Mouse (Mus musculus) hindbrain, embryonic 10.5 days (tissue): ENCODE results near the gene Fezf1. TPM values are rescaled to one million over a fixed set of nuclear protein-coding genes. Genes with fewer than 3 reads are reported as not detected.

ENCODE experiments used
- DNase-seq: peaks from one replicate; pipeline ENCODE4 v3.0.0-alpha.2; 2017; ENCODE audit warnings: low spot score
- H3K27ac ChIP-seq: fragments of 300-500 bp; sonication (generic); 2 replicates; pipeline ENCODE4 v1.5.1; 2016; ENCODE audit warnings: mild to moderate bottlenecking, moderate library complexity
- H3K27me3 ChIP-seq: fragments of 300-500 bp; sonication (generic); 2 replicates; pipeline ENCODE4 v1.6.1; 2016; ENCODE audit warnings: mild to moderate bottlenecking; ENCODE audit not compliant: poor library complexity, insufficient read depth, severe bottlenecking
- H3K36me3 ChIP-seq: fragments of 300-500 bp; sonication (generic); 2 replicates; pipeline ENCODE4 v1.6.1; 2016; ENCODE audit warnings: mild to moderate bottlenecking, moderate library complexity
- H3K4me1 ChIP-seq: fragments of 300-500 bp; sonication (generic); replicated peaks from 2 replicates; pipeline ENCODE4 v1.6.1; 2016; ENCODE audit warnings: mild to moderate bottlenecking
- H3K4me3 ChIP-seq: fragments of 300-500 bp; sonication (generic); 2 replicates; pipeline ENCODE4 v1.5.1; 2016; ENCODE audit warnings: mild to moderate bottlenecking, moderate library complexity
- H3K9me3 ChIP-seq: fragments of 300-500 bp; sonication (generic); 2 replicates; pipeline ENCODE4 v1.6.1; 2016; ENCODE audit warnings: mild to moderate bottlenecking, moderate library complexity
- WGBS: fragments of 180-500 bp; shearing (Covaris S2); methylation state at CpG from one replicate; pipeline ENCODE4 v1.1.7; 2016; 5-methylcytosine and 5-hydroxymethylcytosine counted together
- polyA plus RNA-seq: library from polyadenylated mRNA; unstranded; fragments of >200 nt; fragmentation: Nextera tagmentation; extraction: Ambion mirVana; gene quantifications from 2 replicates; pipeline ENCODE4 v1.2.1, GENCODE M21; 2016

Fezf1 gene
- 0.33 and 1.4 TPM in 2 replicates for polyA plus RNA-seq

DNA sequence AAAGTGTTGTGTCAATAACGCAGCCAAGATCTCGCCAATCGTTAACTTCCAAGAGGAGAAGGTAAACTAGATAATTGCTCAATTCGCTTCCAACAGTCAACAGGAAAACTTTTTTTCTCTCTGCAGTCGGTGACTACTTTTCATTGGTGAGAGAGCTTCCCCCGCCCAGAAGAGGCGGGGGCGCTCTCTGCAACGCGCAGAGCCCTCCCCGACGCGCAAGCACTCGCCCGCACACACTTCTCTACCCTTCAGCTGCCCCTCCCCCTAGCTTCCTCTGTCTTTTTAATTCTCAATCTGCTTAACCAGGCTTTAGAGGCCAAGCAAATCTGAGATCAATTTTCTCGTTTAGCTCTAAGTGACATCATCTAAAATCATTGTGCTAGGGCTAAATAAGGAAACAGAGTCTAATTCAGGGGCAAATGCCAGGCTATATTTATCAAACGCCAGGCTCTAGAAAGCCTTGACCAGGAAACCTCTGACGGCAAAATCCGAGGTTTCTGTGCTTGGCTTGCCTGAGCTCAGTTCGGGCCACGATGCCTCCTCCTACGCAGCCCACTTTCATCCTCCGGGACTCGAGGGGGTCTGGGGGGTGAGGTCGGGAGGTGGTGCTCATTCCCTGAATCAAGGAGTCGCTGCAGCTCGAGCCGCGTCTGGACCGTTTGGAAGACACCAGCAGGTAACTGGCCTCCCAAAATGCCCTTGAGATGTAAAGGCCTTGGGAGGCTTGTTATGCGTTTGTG is at the start of gene Fezf1:
Fezf1 (minus strand) TSS at position 50 of the 740 bp plus-strand sequence.
- Histone ChIP-seq H3K27me3 (peaks cover 99% of the 10 kb centered on the region), H3K9me3 (no peaks in the 10 kb centered on the region), H3K4me1 (peaks cover 37% of the 10 kb centered on the region), H3K27ac (peak within 1 kb of the TSS; percentile 67; the same call in 1 of the 2 replicates), H3K36me3 (no peaks in the 10 kb centered on the region), H3K4me3 (peak within 1 kb of the TSS; percentile 56)
- peak; percentile 58 for DNase-seq
- under 1% methylated on average over 31 of the region's 31 CpGs for WGBS

DNA sequence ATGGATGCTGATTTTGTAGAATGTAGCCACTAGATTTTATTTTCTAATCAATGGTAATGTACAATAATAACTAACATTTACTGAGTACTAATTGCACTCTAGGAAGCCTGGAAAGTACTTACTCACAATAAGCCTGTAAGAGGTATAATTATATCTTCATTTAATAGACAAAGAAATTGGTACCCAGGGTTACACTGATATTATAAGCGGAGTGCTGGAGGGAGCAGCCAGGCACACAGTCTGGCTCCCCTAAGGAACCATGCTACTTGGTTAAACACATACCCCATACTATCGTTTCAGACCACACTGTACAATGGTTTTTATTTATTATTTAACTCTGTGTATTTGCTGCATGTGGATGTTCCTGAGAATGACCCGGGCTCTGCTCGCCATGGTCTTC is 46.5 kb upstream of the Fezf1 start:
- Histone ChIP-seq H3K4me3 (no peak overlapping the region), H3K9me3 (no peaks in the 10 kb centered on the region), H3K36me3 (no peaks in the 10 kb centered on the region), H3K27me3 (no peaks in the 10 kb centered on the region), H3K27ac (no peak overlapping the region), H3K4me1 (no peaks in the 10 kb centered on the region)
- no peak for DNase-seq
- WGBS: 92% methylated on average over 4 of the region's 4 CpGs

DNA sequence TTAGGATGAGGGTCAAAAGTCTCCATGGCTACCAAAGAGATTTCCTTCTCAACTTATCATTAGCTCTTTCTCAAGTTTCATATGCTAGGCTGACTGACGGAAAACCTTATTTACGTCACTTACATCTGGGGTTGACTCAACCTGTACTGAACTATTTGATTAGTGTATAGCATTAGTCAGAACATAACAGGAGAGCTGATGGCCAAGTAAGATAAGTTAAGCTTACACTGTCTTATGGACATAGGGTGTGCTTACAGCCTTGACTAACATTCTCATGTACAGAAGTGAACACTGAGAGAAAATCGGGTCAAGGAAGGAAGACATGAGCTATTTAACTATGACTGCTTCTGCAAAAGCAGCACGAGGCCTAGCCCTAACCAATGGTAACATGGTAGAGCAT is 40.6 kb upstream of the Fezf1 start:
- Histone ChIP-seq H3K4me3 (no peak overlapping the region), H3K36me3 (no peaks in the 10 kb centered on the region), H3K4me1 (no peaks in the 10 kb centered on the region), H3K9me3 (no peaks in the 10 kb centered on the region), H3K27ac (no peak overlapping the region), H3K27me3 (peaks cover 5% of the 10 kb centered on the region; the same call in 1 of the 2 replicates)
- no peak for DNase-seq
- WGBS: 89% methylated on average over 4 of the region's 4 CpGs

DNA sequence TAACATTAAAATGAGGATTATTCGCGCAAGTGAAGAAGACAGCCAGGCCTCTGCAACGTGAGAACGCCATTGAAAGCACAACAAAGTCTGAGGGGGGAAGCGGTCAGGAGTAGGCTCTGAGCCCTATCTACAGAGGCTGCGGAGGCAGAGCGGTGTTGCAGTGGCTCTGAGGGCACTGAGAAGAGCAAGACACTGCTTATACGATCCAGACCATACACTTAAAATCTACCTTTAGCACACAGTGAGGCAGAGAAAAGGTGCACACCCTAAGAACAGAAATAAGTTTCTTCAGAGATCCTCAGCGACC is 33.3 kb upstream of the Fezf1 start:
- no peak overlapping the region for H3K4me3 ChIP-seq
- no peak for DNase-seq
- no peaks in the 10 kb centered on the region for H3K36me3 ChIP-seq
- H3K9me3 ChIP-seq: peaks cover 3% of the 10 kb centered on the region; the same call in 1 of the 2 replicates
- H3K27ac ChIP-seq: no peak overlapping the region
- peaks cover 64% of the 10 kb centered on the region for H3K27me3 ChIP-seq
- H3K4me1 ChIP-seq: 0 out of 2 replicates have a peak, but pooled peaks cover 4% of the 10 kb centered on the region
- WGBS: 48% methylated on average over 9 of the region's 9 CpGs

DNA sequence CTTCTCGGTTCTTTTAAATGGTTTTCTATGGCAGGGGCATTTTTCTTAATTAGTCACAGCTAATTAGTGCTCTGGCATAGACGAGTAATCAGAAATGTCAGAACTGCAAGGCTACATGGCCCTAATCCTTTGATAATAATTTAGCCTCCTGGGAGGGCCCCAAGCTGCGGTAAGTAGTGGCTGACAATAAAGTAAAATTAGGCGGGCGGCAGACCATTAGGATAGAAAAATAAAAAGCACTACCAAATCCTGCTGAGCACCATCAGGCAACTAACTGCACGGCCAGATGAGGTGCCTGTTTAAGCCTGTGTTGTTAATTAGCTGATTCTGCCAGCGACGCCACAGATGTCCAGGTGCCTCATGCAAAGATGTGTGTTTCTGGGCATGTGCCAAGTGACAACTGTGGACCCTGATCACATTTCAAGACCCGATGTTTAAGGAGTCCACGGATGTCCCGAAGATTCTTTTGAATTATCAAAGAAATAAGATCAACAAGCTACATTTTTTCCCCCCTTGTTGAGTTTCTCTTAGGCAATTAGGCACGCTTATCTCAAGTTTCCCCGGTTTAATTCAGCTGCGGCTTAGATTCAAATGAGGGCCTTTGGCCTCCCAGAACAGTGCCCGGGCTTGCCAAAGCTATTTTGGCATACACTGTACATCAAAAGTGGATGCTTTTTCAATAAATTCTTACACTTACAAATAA is 32.8 kb upstream of the Fezf1 start:
- Histone ChIP-seq H3K36me3 (no peaks in the 10 kb centered on the region), H3K4me1 (0 out of 2 replicates have a peak, but pooled peaks cover 4% of the 10 kb centered on the region), H3K27me3 (peaks cover 69% of the 10 kb centered on the region), H3K4me3 (no peak overlapping the region), H3K27ac (no peak overlapping the region), H3K9me3 (peaks cover 3% of the 10 kb centered on the region; the same call in 1 of the 2 replicates)
- peak; percentile 6 for DNase-seq
- 34% methylated on average over 15 of the region's 15 CpGs for WGBS

DNA sequence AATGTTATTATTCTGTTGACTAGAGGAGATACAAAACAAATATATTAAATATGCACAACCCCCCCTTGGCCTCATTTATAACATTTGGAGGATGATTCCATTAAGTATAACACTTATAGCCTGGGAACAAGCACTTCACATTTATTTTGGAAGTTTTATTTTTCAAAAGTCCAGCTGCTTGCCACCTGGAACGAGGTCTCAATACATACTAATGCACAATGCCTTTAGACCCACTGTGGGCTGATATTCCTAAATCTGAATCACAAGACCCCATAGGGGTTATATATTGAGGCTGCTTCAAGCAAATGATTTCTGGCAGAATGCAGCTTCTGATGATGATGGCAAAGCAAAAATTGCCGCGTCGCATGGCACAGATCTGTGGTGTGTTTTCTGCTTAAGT is 25.3 kb upstream of the Fezf1 start:
- 48% methylated on average over 4 of the region's 4 CpGs for WGBS
- Histone ChIP-seq H3K4me3 (peak overlapping the region; percentile 24; the same call in 1 of the 2 replicates), H3K36me3 (no peaks in the 10 kb centered on the region), H3K9me3 (no peaks in the 10 kb centered on the region), H3K27ac (peak overlapping the region; percentile 56; the same call in 1 of the 2 replicates), H3K27me3 (peaks cover 87% of the 10 kb centered on the region), H3K4me1 (peaks cover 25% of the 10 kb centered on the region)
- DNase-seq: no peak

DNA sequence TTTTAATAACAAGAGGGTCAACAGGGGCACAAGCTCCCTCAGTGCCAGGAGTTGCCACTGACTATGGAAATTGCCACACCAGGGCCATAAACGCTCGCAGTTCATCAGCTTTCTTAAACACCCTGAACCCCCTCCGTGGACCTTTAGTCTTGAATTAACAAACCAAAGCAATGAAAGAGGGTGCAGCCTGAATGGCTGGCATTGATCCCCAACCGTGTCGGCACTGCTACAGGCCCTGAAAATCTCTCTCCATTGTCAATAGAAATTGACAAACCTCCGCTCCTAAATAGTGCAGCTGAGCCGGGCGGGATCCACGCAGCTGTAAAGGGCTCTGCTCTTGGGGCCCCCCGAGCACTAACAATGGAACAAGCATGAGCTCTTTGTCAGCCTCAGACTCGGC is 24.8 kb upstream of the Fezf1 start:
- peaks cover 25% of the 10 kb centered on the region for H3K4me1 ChIP-seq
- peak overlapping the region; percentile 24 for H3K4me3 ChIP-seq
- DNase-seq: peak; percentile 77
- H3K9me3 ChIP-seq: no peaks in the 10 kb centered on the region
- H3K36me3 ChIP-seq: no peaks in the 10 kb centered on the region
- H3K27me3 ChIP-seq: peaks cover 87% of the 10 kb centered on the region
- H3K27ac ChIP-seq: peak overlapping the region; percentile 56; the same call in 1 of the 2 replicates
- 4% methylated on average over 11 of the region's 11 CpGs for WGBS

DNA sequence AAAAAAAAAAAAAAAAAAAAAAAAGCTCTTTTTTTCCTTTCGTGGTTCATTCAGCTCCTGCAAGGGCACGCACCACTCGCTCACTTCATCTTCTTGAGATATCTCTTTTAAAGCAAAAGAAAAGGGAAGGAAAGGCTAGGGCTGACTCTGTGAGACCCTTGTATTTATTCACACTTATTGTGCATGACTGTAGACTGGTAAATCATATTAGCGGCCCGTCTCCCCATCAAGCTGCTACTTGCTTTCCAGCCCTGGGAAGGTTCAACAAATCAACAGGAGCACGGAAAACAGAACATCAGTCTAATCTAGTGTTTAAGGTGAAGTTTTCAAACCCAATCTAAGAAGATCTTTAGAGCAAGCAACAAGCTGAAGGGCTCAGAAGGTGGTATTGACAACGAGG is 24.4 kb upstream of the Fezf1 start:
- H3K36me3 ChIP-seq: no peaks in the 10 kb centered on the region
- no peak for DNase-seq
- H3K9me3 ChIP-seq: no peaks in the 10 kb centered on the region
- 7% methylated on average over 7 of the region's 7 CpGs for WGBS
- peaks cover 25% of the 10 kb centered on the region for H3K4me1 ChIP-seq
- peak overlapping the region; percentile 24 for H3K4me3 ChIP-seq
- H3K27ac ChIP-seq: peak overlapping the region; percentile 56; the same call in 1 of the 2 replicates
- peaks cover 87% of the 10 kb centered on the region for H3K27me3 ChIP-seq

DNA sequence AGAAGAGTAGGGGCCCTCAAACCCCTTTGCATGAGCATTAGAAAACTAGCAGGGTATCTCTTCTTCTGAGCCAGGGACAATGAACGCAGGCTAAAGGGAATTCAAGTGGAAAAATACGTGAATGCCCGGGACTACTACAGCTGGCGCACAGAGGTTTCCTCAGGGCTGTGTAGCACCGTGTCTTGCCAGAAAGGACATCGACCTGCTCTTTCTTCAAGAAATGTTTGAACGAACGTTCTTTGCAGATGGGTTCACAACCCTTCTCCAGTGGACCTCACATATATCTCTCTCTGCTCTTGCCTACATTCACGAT is 12.5 kb upstream of the Fezf1 start:
- Histone ChIP-seq H3K4me1 (peaks cover 10% of the 10 kb centered on the region), H3K36me3 (no peaks in the 10 kb centered on the region), H3K27me3 (peaks cover 100% of the 10 kb centered on the region), H3K27ac (no peak overlapping the region), H3K4me3 (peak overlapping the region; percentile 32), H3K9me3 (no peaks in the 10 kb centered on the region)
- no peak for DNase-seq
- under 1% methylated on average over 9 of the region's 9 CpGs for WGBS

DNA sequence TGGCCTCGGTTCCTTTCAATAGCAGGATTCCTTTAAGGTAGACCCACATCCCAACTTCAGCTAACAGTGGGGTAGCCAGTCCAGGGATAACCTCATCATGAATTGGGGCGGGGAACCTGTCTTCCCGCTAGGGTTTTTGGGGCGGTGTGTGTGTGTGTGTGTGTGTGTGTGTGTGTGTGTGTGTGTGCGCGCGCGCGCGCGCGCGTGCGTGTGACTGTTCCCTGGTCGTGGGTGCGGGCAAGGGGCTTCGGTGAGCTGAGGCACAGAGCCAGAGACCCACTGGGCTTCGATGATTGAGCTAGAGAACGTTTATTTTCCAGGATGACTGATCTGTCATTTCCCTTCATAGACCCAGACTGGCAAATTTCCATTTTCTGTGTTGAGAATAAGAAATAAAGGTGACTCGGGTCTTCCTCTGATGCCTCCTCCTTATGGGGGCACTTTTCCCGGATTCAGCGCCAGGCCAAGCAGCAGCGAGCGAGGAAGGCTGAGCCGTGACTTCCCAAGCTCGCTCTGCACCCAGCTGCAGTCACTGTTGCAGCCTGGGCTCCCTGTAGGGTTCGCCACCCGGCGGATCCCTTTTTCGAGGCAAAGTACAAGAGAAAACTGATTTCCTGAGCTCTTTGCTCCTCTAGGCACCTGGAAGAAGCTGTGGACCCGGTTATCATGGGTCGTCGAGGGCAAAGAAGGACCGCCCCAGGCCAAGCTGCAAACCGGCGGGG is 12.0 kb upstream of the Fezf1 start:
- Histone ChIP-seq H3K27me3 (peaks cover 100% of the 10 kb centered on the region), H3K36me3 (no peaks in the 10 kb centered on the region), H3K4me1 (peaks cover 10% of the 10 kb centered on the region), H3K9me3 (no peaks in the 10 kb centered on the region), H3K4me3 (peak overlapping the region; percentile 32), H3K27ac (no peak overlapping the region)
- peak; percentile 48 for DNase-seq
- 1% methylated on average over 27 of the region's 36 CpGs for WGBS

DNA sequence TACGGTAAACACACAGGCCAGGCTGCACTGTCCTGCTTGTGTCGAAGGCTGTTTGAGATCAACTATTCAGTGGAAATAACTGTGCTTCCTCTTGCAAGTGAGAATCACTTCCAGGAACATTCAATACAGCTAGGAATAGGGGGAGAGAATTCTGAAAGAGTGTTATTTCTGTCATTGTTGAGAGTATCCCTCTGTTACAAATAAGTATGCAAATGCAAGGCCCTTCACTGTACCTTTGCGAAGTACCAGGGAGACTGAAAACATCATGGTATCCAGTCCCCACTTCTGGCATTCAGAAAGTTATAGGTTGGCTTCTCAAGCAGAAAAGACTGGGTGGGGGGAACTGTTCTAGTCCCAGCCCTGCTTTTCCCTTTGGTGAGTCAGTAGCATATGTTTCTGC is 9.8 kb upstream of the Fezf1 start:
- H3K4me1 ChIP-seq: peaks cover 18% of the 10 kb centered on the region
- H3K9me3 ChIP-seq: no peaks in the 10 kb centered on the region
- no peak overlapping the region for H3K4me3 ChIP-seq
- H3K27me3 ChIP-seq: peaks cover 100% of the 10 kb centered on the region
- no peak overlapping the region for H3K27ac ChIP-seq
- DNase-seq: no peak
- no peaks in the 10 kb centered on the region for H3K36me3 ChIP-seq
- 17% methylated on average over 3 of the region's 3 CpGs for WGBS

DNA sequence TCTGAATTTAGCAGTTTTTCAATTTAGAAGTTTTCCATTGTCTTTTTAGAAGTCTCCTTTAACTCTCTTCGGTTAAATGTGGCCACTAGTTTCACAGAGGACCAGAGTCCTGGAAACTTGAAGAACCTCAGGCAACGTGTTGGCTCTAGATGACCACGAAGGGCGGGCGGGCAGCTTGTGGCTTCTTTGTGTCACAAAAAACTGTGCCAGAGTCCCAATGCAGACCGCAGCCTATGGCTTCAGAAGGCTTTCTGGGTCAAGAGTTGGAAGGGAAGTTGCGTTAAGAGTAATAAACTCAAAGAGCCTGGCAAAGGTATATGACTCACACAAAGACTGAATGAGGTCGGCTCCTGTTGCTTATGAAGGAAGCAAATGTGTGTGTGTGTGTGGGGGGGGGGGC is 7.0 kb upstream of the Fezf1 start:
- Histone ChIP-seq H3K27ac (no peak overlapping the region), H3K9me3 (no peaks in the 10 kb centered on the region), H3K4me1 (peaks cover 14% of the 10 kb centered on the region), H3K27me3 (peaks cover 99% of the 10 kb centered on the region), H3K36me3 (no peaks in the 10 kb centered on the region), H3K4me3 (no peak overlapping the region)
- DNase-seq: peak; percentile 17
- WGBS: 2% methylated on average over 8 of the region's 8 CpGs

DNA sequence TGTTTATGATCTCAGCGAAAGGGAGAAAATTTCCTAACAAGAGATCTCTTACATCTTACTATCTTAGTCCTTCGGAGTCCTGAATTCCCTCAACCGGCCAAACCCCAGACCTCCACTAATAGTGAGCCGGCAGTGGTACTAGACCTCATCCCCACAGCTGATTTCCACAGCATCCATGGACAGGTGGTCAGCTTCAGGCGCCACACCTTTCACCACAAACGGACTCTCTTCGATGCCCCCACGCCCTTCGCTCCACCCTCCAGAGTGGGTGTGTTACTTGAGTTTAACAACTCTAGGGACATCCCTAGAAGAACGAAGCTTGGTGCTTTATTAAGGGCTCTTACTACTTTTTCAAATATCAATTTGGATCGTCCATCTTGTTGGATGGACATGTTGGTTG is 6.5 kb upstream of the Fezf1 start:
- H3K9me3 ChIP-seq: no peaks in the 10 kb centered on the region
- peaks cover 99% of the 10 kb centered on the region for H3K27me3 ChIP-seq
- H3K36me3 ChIP-seq: no peaks in the 10 kb centered on the region
- WGBS: 1% methylated on average over 11 of the region's 11 CpGs
- peaks cover 15% of the 10 kb centered on the region for H3K4me1 ChIP-seq
- DNase-seq: peak; percentile 41
- no peak overlapping the region for H3K4me3 ChIP-seq
- H3K27ac ChIP-seq: no peak overlapping the region
